Mouse (Mus musculus): ENCODE measurements around the gene Rbbp4.

DNA sequence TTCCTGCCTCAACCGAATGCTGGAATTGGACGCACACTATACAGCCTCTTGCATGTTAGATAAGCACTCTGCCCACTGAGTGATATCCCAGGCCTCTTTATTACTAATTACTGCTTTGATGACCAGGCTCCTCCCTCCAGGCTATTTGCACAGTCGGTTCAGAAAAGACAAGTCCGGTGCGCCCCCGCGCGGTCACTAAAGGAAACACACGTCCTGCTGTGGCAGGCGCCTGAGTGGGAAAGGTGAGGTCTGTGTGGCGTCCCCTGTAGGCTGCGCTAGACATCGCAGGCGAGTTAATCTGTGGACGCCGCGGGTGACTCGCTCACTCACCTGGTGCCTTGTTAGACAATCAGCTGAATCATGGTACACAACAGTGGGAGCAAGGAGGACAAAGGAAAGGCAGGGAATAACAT lies 58.7 kb downstream of the Rbbp4 start:
- TF ChIP-seq CTCF (IDR thresholded peaks at IDR 0.05; ENCODE audit: low read depth) (peak; percentile 100), EP300 (IDR thresholded peaks at IDR 0.05; ENCODE audit: low read depth) (no peak)

All from liver, postnatal 0 days (tissue).